Mouse (Mus musculus): ENCODE measurements around the gene Arl5a. TPM values are rescaled to one million over a fixed set of nuclear protein-coding genes. Genes with fewer than 3 reads are reported as not detected.

The Arl5a gene
- polyA plus RNA-seq, 1 experiment = 106 TPM

- TF ChIP-seq POLR2A (IDR thresholded peaks at IDR 0.05; ENCODE audit: low read depth, low read length) (no peak), CTCF (IDR thresholded peaks at IDR 0.05; ENCODE audit: borderline replicate concordance, insufficient read depth, low read length) (no peak)
- Histone ChIP-seq H3K4me3 (ENCODE audit: insufficient read depth, low read length) (no peak overlapping the region), H3K4me1 (ENCODE audit: control insufficient read depth, insufficient read depth, low read length) (no peaks in the 10 kb centered on the region), H3K27ac (ENCODE audit: insufficient read depth, low read length) (no peak overlapping the region)
Observed at GRCm38 (mm10) chr2:52394529-52394928, 30.2 kb downstream of the Arl5a start.

GRCm38 (mm10) chr2:52390415-52390975 is 34.2 kb downstream of the Arl5a start:
- Histone ChIP-seq H3K4me1 (ENCODE audit: control insufficient read depth, insufficient read depth, low read length) (no peaks in the 10 kb centered on the region), H3K4me3 (ENCODE audit: insufficient read depth, low read length) (no peak overlapping the region), H3K27ac (ENCODE audit: insufficient read depth, low read length) (no peak overlapping the region)
- TF ChIP-seq CTCF (IDR thresholded peaks at IDR 0.05; ENCODE audit: borderline replicate concordance, insufficient read depth, low read length) (no peak), POLR2A (IDR thresholded peaks at IDR 0.05; ENCODE audit: low read depth, low read length) (no peak)

GRCm38 (mm10) chr2:52389975-52390374 is 34.7 kb downstream of the Arl5a start:
- Histone ChIP-seq H3K4me3 (ENCODE audit: insufficient read depth, low read length) (no peak overlapping the region), H3K27ac (ENCODE audit: insufficient read depth, low read length) (no peak overlapping the region), H3K4me1 (ENCODE audit: control insufficient read depth, insufficient read depth, low read length) (no peaks in the 10 kb centered on the region)
- no peak for TF ChIP-seq POLR2A (IDR thresholded peaks at IDR 0.05; ENCODE audit: low read depth, low read length)
- no peak for TF ChIP-seq CTCF (IDR thresholded peaks at IDR 0.05; ENCODE audit: borderline replicate concordance, insufficient read depth, low read length)

- H3K4me3 ChIP-seq (ENCODE audit: insufficient read depth, low read length) = no peak overlapping the region
- no peak overlapping the region for H3K27ac ChIP-seq (ENCODE audit: insufficient read depth, low read length)
- TF ChIP-seq CTCF (IDR thresholded peaks at IDR 0.05; ENCODE audit: borderline replicate concordance, insufficient read depth, low read length) = no peak
- TF ChIP-seq POLR2A (IDR thresholded peaks at IDR 0.05; ENCODE audit: low read depth, low read length) = no peak
- no peaks in the 10 kb centered on the region for H3K4me1 ChIP-seq (ENCODE audit: control insufficient read depth, insufficient read depth, low read length)
Observed at GRCm38 (mm10) chr2:52386451-52386850, 38.2 kb downstream of the Arl5a start.

- Histone ChIP-seq H3K4me3 (ENCODE audit: insufficient read depth, low read length) (no peak overlapping the region), H3K4me1 (ENCODE audit: control insufficient read depth, insufficient read depth, low read length) (no peaks in the 10 kb centered on the region), H3K27ac (ENCODE audit: insufficient read depth, low read length) (no peak overlapping the region)
- TF ChIP-seq CTCF (IDR thresholded peaks at IDR 0.05; ENCODE audit: borderline replicate concordance, insufficient read depth, low read length) = no peak
- no peak for TF ChIP-seq POLR2A (IDR thresholded peaks at IDR 0.05; ENCODE audit: low read depth, low read length)
Observed at GRCm38 (mm10) chr2:52386037-52386436, 38.7 kb downstream of the Arl5a start.

- Histone ChIP-seq H3K27ac (ENCODE audit: insufficient read depth, low read length) (no peak overlapping the region), H3K4me3 (ENCODE audit: insufficient read depth, low read length) (no peak overlapping the region), H3K4me1 (ENCODE audit: control insufficient read depth, insufficient read depth, low read length) (no peaks in the 10 kb centered on the region)
- no peak for TF ChIP-seq POLR2A (IDR thresholded peaks at IDR 0.05; ENCODE audit: low read depth, low read length)
- no peak for TF ChIP-seq CTCF (IDR thresholded peaks at IDR 0.05; ENCODE audit: borderline replicate concordance, insufficient read depth, low read length)
Observed at GRCm38 (mm10) chr2:52378848-52379261, 45.8 kb downstream of the Arl5a start.

GRCm38 (mm10) chr2:52378448-52378804 is 46.3 kb downstream of the Arl5a start, which contains the start of gene Neb:
Gene Neb (minus strand): TSS chr2:52378474.
- TF ChIP-seq POLR2A (IDR thresholded peaks at IDR 0.05; ENCODE audit: low read depth, low read length) = no peak
- no peak for TF ChIP-seq CTCF (IDR thresholded peaks at IDR 0.05; ENCODE audit: borderline replicate concordance, insufficient read depth, low read length)
- Histone ChIP-seq H3K27ac (ENCODE audit: insufficient read depth, low read length) (no peak within 1 kb of the TSS), H3K4me3 (ENCODE audit: insufficient read depth, low read length) (no peak within 1 kb of the TSS), H3K4me1 (ENCODE audit: control insufficient read depth, insufficient read depth, low read length) (no peaks in the 10 kb centered on the region)

GRCm38 (mm10) chr2:52377706-52378447 is 46.8 kb downstream of the Arl5a start:
- Histone ChIP-seq H3K27ac (ENCODE audit: insufficient read depth, low read length) (no peak overlapping the region), H3K4me3 (ENCODE audit: insufficient read depth, low read length) (no peak overlapping the region), H3K4me1 (ENCODE audit: control insufficient read depth, insufficient read depth, low read length) (no peaks in the 10 kb centered on the region)
- no peak for TF ChIP-seq POLR2A (IDR thresholded peaks at IDR 0.05; ENCODE audit: low read depth, low read length)

- no peaks in the 10 kb centered on the region for H3K4me1 ChIP-seq (ENCODE audit: control insufficient read depth, insufficient read depth, low read length)
- no peak overlapping the region for H3K27ac ChIP-seq (ENCODE audit: insufficient read depth, low read length)
- no peak for TF ChIP-seq POLR2A (IDR thresholded peaks at IDR 0.05; ENCODE audit: low read depth, low read length)
- TF ChIP-seq CTCF (IDR thresholded peaks at IDR 0.05; ENCODE audit: borderline replicate concordance, insufficient read depth, low read length) = no peak
- no peak overlapping the region for H3K4me3 ChIP-seq (ENCODE audit: insufficient read depth, low read length)
Observed at GRCm38 (mm10) chr2:52374706-52375105, 50.0 kb downstream of the Arl5a start.

GRCm38 (mm10) chr2:52372480-52372879 is 52.2 kb downstream of the Arl5a start:
- H3K4me1 ChIP-seq (ENCODE audit: control insufficient read depth, insufficient read depth, low read length) = no peaks in the 10 kb centered on the region
- TF ChIP-seq POLR2A (IDR thresholded peaks at IDR 0.05; ENCODE audit: low read depth, low read length) (no peak), CTCF (IDR thresholded peaks at IDR 0.05; ENCODE audit: borderline replicate concordance, insufficient read depth, low read length) (no peak)
- H3K27ac ChIP-seq (ENCODE audit: insufficient read depth, low read length) = no peak overlapping the region
- H3K4me3 ChIP-seq (ENCODE audit: insufficient read depth, low read length) = no peak overlapping the region
